Mouse (Mus musculus) embryo, embryonic 10.5 days (tissue): ENCODE measurements around the gene Slc12a6.
"Not testable (repeated sequence)": the region's sequence is repeated elsewhere in the genome, so short reads cannot be mapped to it uniquely, and the experiment has no call there.

Experiments
- DNase-seq: peaks from one replicate; pipeline ENCODE4 v3.0.0-alpha.2; 2015; ENCODE audit warnings: low spot score

The Slc12a6 gene

GRCm38 (mm10) chr2:112262779-112263295 is 2.8 kb upstream of the Slc12a6 start:
- DNase-seq: peak; percentile 33

GRCm38 (mm10) chr2:112264364-112264763 is 1.3 kb upstream of the Slc12a6 start:
- no peak for DNase-seq

- DNase-seq: peak; percentile 62
These were observed 592 bp downstream of the Slc12a6 start, which contains the start of gene Gm21985 for GRCm38 (mm10) chr2:112266242-112266592. Gene Gm21985, plus strand, starts transcription at chr2:112266314.

GRCm38 (mm10) chr2:112266780-112267179 is 1.2 kb downstream of the Slc12a6 start:
- peak; percentile 9 for DNase-seq

- DNase-seq: no peak
These were observed 2.1 kb downstream of the Slc12a6 start for GRCm38 (mm10) chr2:112267547-112268269.

GRCm38 (mm10) chr2:112270011-112270410 is 4.4 kb downstream of the Slc12a6 start:
- no peak for DNase-seq

GRCm38 (mm10) chr2:112272909-112273308 is 7.3 kb downstream of the Slc12a6 start:
- no peak for DNase-seq

GRCm38 (mm10) chr2:112273474-112273873 is 7.8 kb downstream of the Slc12a6 start:
- no peak for DNase-seq

GRCm38 (mm10) chr2:112276870-112277269 is 11.2 kb downstream of the Slc12a6 start:
- no peak for DNase-seq

GRCm38 (mm10) chr2:112282846-112283245 is 17.2 kb downstream of the Slc12a6 start:
- no peak for DNase-seq

- peak; percentile 84 for DNase-seq
These were observed 18.9 kb downstream of the Slc12a6 start for GRCm38 (mm10) chr2:112284363-112285030.

GRCm38 (mm10) chr2:112285031-112285390 is 19.4 kb downstream of the Slc12a6 start:
- DNase-seq: no peak

GRCm38 (mm10) chr2:112286062-112286461 is 20.4 kb downstream of the Slc12a6 start:
- not testable (repeated sequence) for DNase-seq

- DNase-seq: no peak
These were observed 21.4 kb downstream of the Slc12a6 start for GRCm38 (mm10) chr2:112287059-112287458.

GRCm38 (mm10) chr2:112289507-112289906 is 23.9 kb downstream of the Slc12a6 start:
- DNase-seq: no peak

- no peak for DNase-seq
These were observed 27.2 kb downstream of the Slc12a6 start for GRCm38 (mm10) chr2:112292823-112293222.

GRCm38 (mm10) chr2:112296211-112296610 is 30.6 kb downstream of the Slc12a6 start:
- DNase-seq: no peak

- DNase-seq: no peak
These were observed 32.6 kb downstream of the Slc12a6 start for GRCm38 (mm10) chr2:112298221-112298620.

GRCm38 (mm10) chr2:112308671-112309070 is 43.0 kb downstream of the Slc12a6 start:
- no peak for DNase-seq

GRCm38 (mm10) chr2:112309161-112309600 is 43.6 kb downstream of the Slc12a6 start:
- DNase-seq: no peak

GRCm38 (mm10) chr2:112315638-112316037 is 50.0 kb downstream of the Slc12a6 start:
- DNase-seq: no peak

GRCm38 (mm10) chr2:112318227-112318626 is 52.6 kb downstream of the Slc12a6 start:
- DNase-seq: no peak

GRCm38 (mm10) chr2:112318905-112319304 is 53.3 kb downstream of the Slc12a6 start:
- DNase-seq: no peak
